Mouse (Mus musculus) heart, embryonic 13.5 days (tissue): Measurements from ENCODE around the gene Szrd1. TPM values are rescaled to one million over a fixed set of nuclear protein-coding genes. Genes with fewer than 3 reads are reported as not detected.
A peak's percentile ranks its signal among the peaks of the same experiment; 100 is the strongest.
"Not testable (repeated sequence)": the region's sequence is repeated elsewhere in the genome, so short reads cannot be mapped to it uniquely, and the experiment has no call there.

ENCODE experiments used
- ATAC-seq: fragments of 200-750 bp; cut with Nextera tagmentation; 2 replicates; pipeline ENCODE4 v1.8.0; 2017; ENCODE audit warnings: moderate TSS enrichment; ENCODE audit not compliant: insufficient number of reproducible peaks, low FRiP score, low TSS enrichment; ENCODE audit errors: extremely low read depth
- H3K27ac ChIP-seq: fragments of 300-500 bp; sonication (generic); replicated peaks from 2 replicates; pipeline ENCODE4 v1.5.1; 2015; ENCODE audit warnings: moderate library complexity, mild to moderate bottlenecking, inconsistent platforms
- H3K27me3 ChIP-seq: fragments of 300-500 bp; sonication (generic); replicated peaks from 2 replicates; pipeline ENCODE4 v1.6.1; 2015; ENCODE audit warnings: mild to moderate bottlenecking, inconsistent platforms
- H3K36me3 ChIP-seq: fragments of 300-500 bp; sonication (generic); 2 replicates; pipeline ENCODE4 v1.6.1; 2015; ENCODE audit warnings: mild to moderate bottlenecking, inconsistent platforms
- H3K4me1 ChIP-seq: fragments of 300-500 bp; sonication (generic); 2 replicates; pipeline ENCODE4 v1.6.1; 2015; ENCODE audit warnings: inconsistent platforms
- H3K4me2 ChIP-seq: fragments of 300-500 bp; sonication (generic); 2 replicates; pipeline ENCODE4 v1.6.1; 2015; ENCODE audit warnings: inconsistent platforms, mild to moderate bottlenecking, moderate library complexity
- H3K4me3 ChIP-seq: fragments of 300-500 bp; sonication (generic); 2 replicates; pipeline ENCODE4 v1.5.1; 2015; ENCODE audit warnings: moderate library complexity, mild to moderate bottlenecking, inconsistent platforms
- H3K9ac ChIP-seq: fragments of 300-500 bp; sonication (generic); 2 replicates; pipeline ENCODE4 v1.6.1; 2015; ENCODE audit warnings: inconsistent platforms, mild to moderate bottlenecking, moderate library complexity
- H3K9me3 ChIP-seq: fragments of 300-500 bp; sonication (generic); 2 replicates; pipeline ENCODE4 v1.6.1; 2016; ENCODE audit warnings: inconsistent platforms
- WGBS: fragments of 180-500 bp; shearing (Covaris S2); methylation state at CpG from one replicate; pipeline ENCODE4 v1.1.7; 2015; ENCODE audit warnings: mixed read lengths; 5-methylcytosine and 5-hydroxymethylcytosine counted together
- polyA plus RNA-seq: library from polyadenylated mRNA; unstranded; fragments of >200 nt; fragmentation: Nextera tagmentation; extraction: Ambion mirVana; gene quantifications from 2 replicates; pipeline ENCODE4 v1.2.1, GENCODE M21; 2015

Szrd1 gene
- polyA plus RNA-seq, 1 experiment from 2014 or later, result 33.8 TPM

DNA sequence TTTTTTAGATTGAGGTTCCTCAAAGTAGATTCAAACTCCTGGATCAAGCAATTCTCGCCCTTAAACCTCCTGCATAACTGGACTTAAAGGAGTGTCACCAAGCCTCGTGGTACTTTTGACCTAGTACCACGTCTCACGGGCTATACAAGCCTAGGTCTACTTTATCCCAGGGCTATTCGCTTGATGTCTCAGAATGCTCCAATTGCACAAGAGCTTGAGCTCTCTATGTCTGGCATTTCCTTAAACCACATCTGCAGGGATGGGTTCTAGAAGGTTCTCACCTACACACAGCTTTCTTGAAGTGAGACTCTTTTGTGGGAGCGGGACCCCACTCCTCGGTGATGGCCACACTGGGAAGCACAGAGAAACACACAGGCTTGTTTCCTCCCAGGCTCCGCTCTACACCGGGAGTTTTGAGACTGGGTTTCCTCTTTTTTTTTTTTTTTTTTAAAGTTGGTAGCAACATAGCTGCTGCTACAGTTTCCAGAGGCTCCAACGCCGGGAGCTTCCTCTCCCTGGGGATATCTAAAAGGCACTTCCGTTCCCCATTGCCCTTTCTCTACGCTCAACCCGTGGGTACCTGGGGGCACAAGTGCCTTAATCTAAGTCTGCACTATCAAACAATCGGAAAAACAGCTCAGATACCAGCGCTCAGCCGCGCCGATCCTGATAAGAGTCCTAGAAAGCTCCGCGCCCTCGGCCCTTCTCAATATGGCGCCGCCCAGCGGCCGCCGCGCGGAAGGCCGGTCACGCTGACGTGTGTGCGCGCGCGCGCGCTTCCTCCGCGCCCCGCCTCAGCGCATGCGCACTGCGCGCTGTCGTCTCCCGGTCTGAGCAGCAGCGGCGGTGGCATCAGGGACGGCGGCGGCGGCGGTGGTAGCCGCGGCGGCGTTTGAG, 7.8 kb upstream of the Szrd1 start, which contains the start of gene Fbxo42:
Fbxo42 (plus strand) TSS at position 802 of the 897 bp plus-strand sequence.
- peak; percentile 84 for ATAC-seq
- Histone ChIP-seq H3K27me3 (no peaks in the 10 kb centered on the region; the same call in 1 of the 2 replicates), H3K4me3 (peak within 1 kb of the TSS; percentile 100), H3K9me3 (no peaks in the 10 kb centered on the region), H3K36me3 (no peaks in the 10 kb centered on the region), H3K27ac (peak within 1 kb of the TSS; percentile 93), H3K9ac (peak within 1 kb of the TSS; percentile 99), H3K4me1 (peaks cover 39% of the 10 kb centered on the region), H3K4me2 (peak within 1 kb of the TSS; percentile 95)
- 11% methylated on average over 36 of the region's 58 CpGs for WGBS

- no peak for ATAC-seq
- Histone ChIP-seq H3K4me2 (peak overlapping the region; percentile 95), H3K9ac (peak overlapping the region; percentile 99; the same call in 1 of the 2 replicates), H3K4me3 (no peak overlapping the region), H3K36me3 (no peaks in the 10 kb centered on the region), H3K27ac (peak overlapping the region; percentile 93), H3K4me1 (peaks cover 33% of the 10 kb centered on the region), H3K9me3 (no peaks in the 10 kb centered on the region), H3K27me3 (no peaks in the 10 kb centered on the region; the same call in 1 of the 2 replicates)
- 91% methylated on average over 6 of the region's 6 CpGs for WGBS
Observed at GRCm38 (mm10) chr4:141146491-141147033, 7.0 kb upstream of the Szrd1 start.

DNA sequence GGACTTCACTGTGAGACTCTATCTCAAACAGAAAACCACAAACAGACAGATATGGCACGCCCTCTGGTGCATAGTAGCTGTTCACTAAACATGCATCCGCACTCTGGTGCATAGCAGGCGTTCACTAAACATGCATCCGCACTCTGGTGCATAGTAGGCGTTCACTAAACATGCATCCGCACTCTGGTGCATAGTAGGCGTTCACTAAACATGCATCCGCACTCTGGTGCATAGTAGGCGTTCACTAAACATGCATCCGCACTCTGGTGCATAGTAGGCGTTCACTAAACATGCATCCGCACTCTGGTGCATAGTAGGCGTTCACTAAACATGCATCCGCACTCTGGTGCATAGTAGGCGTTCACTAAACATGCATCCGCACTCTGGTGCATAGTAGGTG, 5.5 kb upstream of the Szrd1 start:
- H3K27ac ChIP-seq, H3K4me3 ChIP-seq, H3K27me3 ChIP-seq, H3K9ac ChIP-seq, H3K4me2 ChIP-seq, H3K36me3 ChIP-seq, H3K9me3 ChIP-seq, ATAC-seq: not testable (repeated sequence)
- WGBS, result 83% methylated on average over 10 of the region's 16 CpGs
- H3K4me1 ChIP-seq, result peaks cover 32% of the 10 kb centered on the region

GRCm38 (mm10) chr4:141142285-141142811, 2.8 kb upstream of the Szrd1 start:
- Histone ChIP-seq H3K4me1 (peaks cover 30% of the 10 kb centered on the region), H3K27ac (no peak overlapping the region), H3K4me3 (0 out of 2 replicates have a peak overlapping the region, but pooled peaks have one; percentile 8), H3K4me2 (peak overlapping the region; percentile 59), H3K9ac (peak overlapping the region; percentile 67), H3K27me3 (no peaks in the 10 kb centered on the region; the same call in 1 of the 2 replicates), H3K9me3 (no peaks in the 10 kb centered on the region), H3K36me3 (no peaks in the 10 kb centered on the region)
- no peak for ATAC-seq
- 25% methylated on average over 9 of the region's 9 CpGs for WGBS

- H3K27ac ChIP-seq, result no peak overlapping the region
- no peak overlapping the region for H3K9ac ChIP-seq
- no peaks in the 10 kb centered on the region; the same call in 1 of the 2 replicates for H3K27me3 ChIP-seq
- ATAC-seq, result no peak
- 88% methylated on average over 6 of the region's 6 CpGs for WGBS
- peaks cover 34% of the 10 kb centered on the region for H3K4me1 ChIP-seq
- no peaks in the 10 kb centered on the region for H3K9me3 ChIP-seq
- no peaks in the 10 kb centered on the region for H3K36me3 ChIP-seq
- H3K4me2 ChIP-seq, result no peak overlapping the region
- no peak overlapping the region for H3K4me3 ChIP-seq
Observed at GRCm38 (mm10) chr4:141140967-141141366, 1.4 kb upstream of the Szrd1 start.

DNA sequence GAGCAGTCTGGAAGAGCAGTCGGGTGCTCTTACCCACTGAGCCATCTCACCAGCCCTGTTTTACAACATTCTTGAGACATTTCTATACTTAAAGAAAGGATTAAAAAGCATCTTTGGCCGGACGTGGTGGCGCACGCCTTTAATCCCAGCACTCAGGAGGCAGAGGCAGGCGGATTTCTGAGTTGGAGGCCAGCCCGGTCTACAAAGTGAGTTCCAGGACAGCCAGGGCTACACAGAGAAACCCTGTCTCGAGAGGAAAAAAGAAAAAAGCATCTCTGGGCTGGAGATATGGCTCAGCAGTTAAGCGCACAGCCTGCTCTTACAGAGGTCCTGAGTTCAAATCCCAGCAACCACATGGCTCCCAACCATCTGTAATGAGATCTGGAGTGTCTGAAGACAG, 779 bp upstream of the Szrd1 start:
- H3K4me2 ChIP-seq, H3K9me3 ChIP-seq, H3K9ac ChIP-seq, H3K4me3 ChIP-seq, H3K36me3 ChIP-seq, H3K27ac ChIP-seq, ATAC-seq, H3K27me3 ChIP-seq: not testable (repeated sequence)
- WGBS, result 87% methylated on average over 9 of the region's 9 CpGs
- peaks cover 40% of the 10 kb centered on the region for H3K4me1 ChIP-seq

DNA sequence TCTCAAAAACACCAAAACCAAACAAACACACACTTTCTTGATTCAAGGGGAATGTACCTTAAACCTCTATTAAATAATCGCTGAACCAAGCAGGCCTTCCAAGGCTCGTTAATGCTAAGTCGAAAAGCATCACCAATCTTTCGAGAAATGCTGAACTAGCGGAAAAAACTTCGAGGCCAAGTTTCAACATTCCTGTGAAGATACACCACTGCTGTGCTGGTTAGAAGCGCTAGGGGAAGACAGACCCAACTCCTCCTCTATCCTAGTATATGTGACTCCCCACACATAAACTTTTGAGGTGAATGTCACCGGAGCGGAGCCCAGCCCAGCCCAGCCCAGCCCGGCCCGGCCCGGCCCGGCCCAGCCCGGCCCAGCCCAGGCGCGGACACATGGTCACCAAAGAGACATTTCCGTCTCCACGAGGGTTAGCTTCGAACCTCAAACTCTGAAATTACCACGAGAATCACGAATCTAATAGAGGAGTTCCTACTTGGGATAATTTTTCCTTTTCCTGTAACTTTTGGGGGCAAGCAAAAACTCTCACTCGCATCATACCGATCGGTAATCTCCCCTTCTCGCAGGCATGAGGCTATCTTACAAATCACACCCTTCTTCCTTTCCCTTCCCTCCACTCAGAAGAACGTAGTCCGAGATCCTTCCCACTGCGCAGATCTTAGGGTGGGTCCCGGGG, 1.0 kb downstream of the Szrd1 start:
- Histone ChIP-seq H3K4me3 (peak overlapping the region; percentile 75), H3K36me3 (0 out of 2 replicates have a peak, but pooled peaks cover 4% of the 10 kb centered on the region), H3K27ac (peak overlapping the region; percentile 96), H3K9me3 (no peaks in the 10 kb centered on the region), H3K9ac (peak overlapping the region; percentile 88), H3K27me3 (no peaks in the 10 kb centered on the region), H3K4me2 (peak overlapping the region; percentile 97), H3K4me1 (peaks cover 56% of the 10 kb centered on the region)
- ATAC-seq, result no peak
- WGBS, result 2% methylated on average over 29 of the region's 29 CpGs

DNA sequence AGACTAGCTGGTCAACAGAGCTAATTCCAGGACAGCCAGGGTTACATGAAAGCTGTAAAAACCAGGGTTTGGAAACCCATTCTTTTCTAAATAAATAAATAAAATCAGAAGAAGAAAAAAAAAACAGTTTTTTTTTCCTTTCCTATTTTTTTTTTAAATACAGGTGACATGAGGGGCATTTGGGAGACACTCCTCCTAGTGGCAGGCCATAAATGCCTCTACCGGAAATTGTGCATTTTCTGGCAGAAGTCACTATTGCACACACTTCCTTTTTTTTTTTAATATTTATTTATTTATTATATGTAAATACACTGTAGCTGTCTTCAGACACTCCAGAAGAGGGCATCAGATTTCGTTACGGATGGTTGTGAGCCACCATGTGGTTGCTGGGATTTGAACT, 1.8 kb downstream of the Szrd1 start:
- not testable (repeated sequence) for ATAC-seq, H3K9me3 ChIP-seq, H3K36me3 ChIP-seq, H3K27ac ChIP-seq, H3K27me3 ChIP-seq
- Histone ChIP-seq H3K4me1 (peaks cover 62% of the 10 kb centered on the region), H3K4me3 (peak overlapping the region; percentile 75), H3K9ac (peak overlapping the region; percentile 28), H3K4me2 (peak overlapping the region; percentile 97)
- 61% methylated on average over 3 of the region's 3 CpGs for WGBS

- no peak for ATAC-seq
- Histone ChIP-seq H3K4me3 (no peak overlapping the region), H3K9ac (peak overlapping the region; percentile 1; the same call in 1 of the 2 replicates), H3K4me2 (no peak overlapping the region), H3K9me3 (no peaks in the 10 kb centered on the region), H3K36me3 (0 out of 2 replicates have a peak, but pooled peaks cover 4% of the 10 kb centered on the region), H3K4me1 (peaks cover 74% of the 10 kb centered on the region), H3K27ac (no peak overlapping the region), H3K27me3 (no peaks in the 10 kb centered on the region)
- WGBS, result 76% methylated on average over 7 of the region's 7 CpGs
Observed at GRCm38 (mm10) chr4:141136126-141136525, 3.4 kb downstream of the Szrd1 start.

DNA sequence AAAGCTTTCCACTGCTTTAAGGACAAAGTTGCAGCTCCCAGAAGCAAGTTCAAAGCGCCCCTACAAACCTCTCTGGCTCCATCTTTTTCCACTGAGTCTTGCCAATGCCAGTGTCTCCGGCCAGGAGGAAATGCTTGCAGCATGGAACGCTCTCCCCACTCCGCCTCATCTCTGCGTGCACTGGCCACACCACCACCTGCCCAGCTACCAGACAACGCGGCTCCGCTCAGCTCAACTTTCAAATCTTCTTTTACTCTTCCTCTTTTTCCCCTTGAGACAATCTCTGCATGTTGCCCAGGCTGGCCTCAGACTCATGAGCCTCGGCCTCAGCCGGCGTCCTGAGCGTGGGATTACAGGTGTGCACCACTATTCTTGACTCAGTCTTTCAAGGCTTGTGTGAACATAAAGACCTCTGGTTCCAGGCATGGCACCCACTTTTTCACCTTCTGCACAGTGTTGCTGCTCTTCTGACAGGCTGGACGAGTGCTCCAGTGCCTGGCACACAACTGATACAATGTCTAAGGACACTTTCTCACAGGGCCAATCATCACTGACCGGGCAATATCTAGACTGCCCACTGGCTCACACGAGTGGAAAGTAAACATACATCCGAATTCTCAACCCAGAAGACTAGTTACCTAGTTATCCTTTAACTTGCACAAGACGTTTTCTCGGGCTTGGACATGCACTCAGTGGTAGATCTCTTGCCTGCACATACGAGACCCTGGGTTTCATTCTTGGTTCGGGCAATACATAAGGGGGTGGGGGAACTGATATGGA, 4.6 kb downstream of the Szrd1 start:
- no peak overlapping the region for H3K4me3 ChIP-seq

More for the DNA sequence above, 4.6 kb downstream of the Szrd1 start:
- Histone ChIP-seq H3K27me3 (no peaks in the 10 kb centered on the region), H3K27ac (peak overlapping the region; percentile 68), H3K9ac (peak overlapping the region; percentile 58), H3K9me3 (no peaks in the 10 kb centered on the region), H3K4me1 (peaks cover 83% of the 10 kb centered on the region), H3K36me3 (0 out of 2 replicates have a peak, but pooled peaks cover 4% of the 10 kb centered on the region), H3K4me2 (peak overlapping the region; percentile 23)
- no peak for ATAC-seq
- 67% methylated on average over 20 of the region's 20 CpGs for WGBS
